Mouse (Mus musculus) macrophage (primary cell): ENCODE measurements around the gene Gm6351. TPM values are rescaled to one million over a fixed set of nuclear protein-coding genes. Genes with fewer than 3 reads are reported as not detected.
"Not testable (repeated sequence)": the region's sequence is repeated elsewhere in the genome, so short reads cannot be mapped to it uniquely, and the experiment has no call there.

Experiments used
- H3K27ac ChIP-seq: fragments of 350-480 bp; formaldehyde crosslinking; 2 replicates; pipeline ENCODE4 v1.9.0; 2021
- H3K36me3 ChIP-seq: fragments of 350-480 bp; formaldehyde crosslinking; 2 replicates; pipeline ENCODE4 v1.9.0; 2021; ENCODE audit errors: inconsistent target
- H3K4me3 ChIP-seq: fragments of 350-480 bp; formaldehyde crosslinking; 2 replicates; pipeline ENCODE4 v1.9.0; 2021; ENCODE audit errors: inconsistent target
- H3K79me2 ChIP-seq: fragments of 350-480 bp; formaldehyde crosslinking; 2 replicates; pipeline ENCODE4 v1.9.0; 2021; ENCODE audit errors: inconsistent target
- WGBS: methylation state at CpG from one replicate; pipeline ENCODE4 v1.1.7; 2026; ENCODE audit warnings: inconsistent platforms; ENCODE audit not compliant: missing documents; 5-methylcytosine and 5-hydroxymethylcytosine counted together
- polyA plus RNA-seq: library from polyadenylated mRNA; stranded (reverse); fragments of 250-400 nt; gene quantifications from 3 replicates; pipeline ENCODE4 v1.2.4, GENCODE M21; 2018; ENCODE audit warnings: inconsistent platforms
- total RNA-seq, 78 experiments: library from RNA; depleted of rRNA; stranded (reverse); fragments of 250-400 nt; gene quantifications; 1 replicate in 9 of 78; 2 replicates in 24 of 78; 3 replicates in 43 of 78; 4 replicates in 2 of 78; pipeline ENCODE4 v1.2.4; 2018; ENCODE audit warnings: inconsistent platforms in 56 of 78

The Gm6351 gene
- not detected for total RNA-seq (2018; cell fraction: chromatin; rRNA removed)
- not detected for total RNA-seq (2018; cell fraction: cytosol; rRNA removed)
- total RNA-seq (2018; cell fraction: nucleus; rRNA removed): not detected
- not detected in 3 replicates for polyA plus RNA-seq

- not testable (repeated sequence) for H3K27ac ChIP-seq, H3K79me2 ChIP-seq, H3K36me3 ChIP-seq, H3K4me3 ChIP-seq
- no CpG with 5 or more reads among the region's 3 CpGs for WGBS
Observed at GRCm38 (mm10) chr5:94076085-94076484, at the start of gene Gm6351. Gene Gm6351 (plus strand): TSS chr5:94076385.

- H3K27ac ChIP-seq, H3K4me3 ChIP-seq, H3K79me2 ChIP-seq, H3K36me3 ChIP-seq: not testable (repeated sequence)
- WGBS: no CpG with 5 or more reads among the region's 1 CpGs
Observed at GRCm38 (mm10) chr5:94070445-94070844, 5.7 kb upstream of the Gm6351 start, which contains the start of gene BC061212. Gene BC061212 (minus strand): TSS chr5:94070545.

Other genes starting within 250 kb of the Gm6351 start
- not detected in 3 replicates for gene Gm7792, start 232.6 kb upstream of the Gm6351 start, polyA plus RNA-seq
- not detected in 3 replicates for gene Gm16429, start 147.3 kb upstream of the Gm6351 start, polyA plus RNA-seq
- not detected in 3 replicates for gene BC061212, start 5.8 kb upstream of the Gm6351 start, polyA plus RNA-seq
- gene Gm3106, start 141.6 kb downstream of the Gm6351 start, polyA plus RNA-seq: not detected in 3 replicates
- gene A430089I19Rik, start 230.4 kb downstream of the Gm6351 start, polyA plus RNA-seq: not detected in 3 replicates
- not detected in 3 replicates for gene Gm6502, start 238.1 kb downstream of the Gm6351 start, polyA plus RNA-seq